Mouse (Mus musculus): ENCODE data around the gene Mageb18. TPM values are rescaled to one million over a fixed set of nuclear protein-coding genes. Genes with fewer than 3 reads are reported as not detected.

Gene Mageb18
- polyA plus RNA-seq (2012; ENCODE audit: low replicate concordance), result not detected in 2 replicates

GRCm38 (mm10) chrX:92599472-92599871, at the start of gene Mageb18:
Gene Mageb18, minus strand, starts transcription at chrX:92599572.

GRCm38 (mm10) chrX:92489649-92490048, 109.7 kb downstream of the Mageb18 start, which contains the start of gene Gm5941:
Gene Gm5941, plus strand, starts transcription at chrX:92489949.

Other genes starting within 250 kb of the Mageb18 start
- not detected in 2 replicates for gene Gm5941, start 109.6 kb downstream of the Mageb18 start, polyA plus RNA-seq (2012; ENCODE audit: low replicate concordance)

Data from hematopoietic multipotent progenitor cell, adult 10-12 weeks (in vitro differentiated cells).